Mouse (Mus musculus) embryonic facial prominence, embryonic 15.5 days (tissue): ENCODE results near the gene Batf3. TPM values are rescaled to one million over a fixed set of nuclear protein-coding genes. Genes with fewer than 3 reads are reported as not detected.
A peak's percentile ranks its signal among the peaks of the same experiment; 100 is the strongest.

Experiments used
- ATAC-seq: fragments of 200-750 bp; cut with Nextera tagmentation; 2 replicates; pipeline ENCODE4 v1.8.0; 2017; ENCODE audit warnings: low read depth, moderate TSS enrichment; ENCODE audit not compliant: insufficient number of reproducible peaks, low FRiP score, low TSS enrichment
- H3K27ac ChIP-seq: fragments of 300-500 bp; sonication (generic); replicated peaks from 2 replicates; pipeline ENCODE4 v1.5.1; 2015; ENCODE audit warnings: mild to moderate bottlenecking, inconsistent platforms
- H3K27me3 ChIP-seq: fragments of 300-500 bp; sonication (generic); 2 replicates; pipeline ENCODE4 v1.6.1; 2015; ENCODE audit warnings: inconsistent platforms
- H3K36me3 ChIP-seq: fragments of 300-500 bp; sonication (generic); 2 replicates; pipeline ENCODE4 v1.6.1; 2015; ENCODE audit warnings: mild to moderate bottlenecking, inconsistent platforms
- H3K4me1 ChIP-seq: fragments of 300-500 bp; sonication (generic); 2 replicates; pipeline ENCODE4 v1.6.1; 2015; ENCODE audit warnings: inconsistent platforms
- H3K4me2 ChIP-seq: fragments of 300-500 bp; sonication (generic); replicated peaks from 2 replicates; pipeline ENCODE4 v1.6.1; 2015; ENCODE audit warnings: mild to moderate bottlenecking, inconsistent platforms
- H3K4me3 ChIP-seq: fragments of 300-500 bp; sonication (generic); replicated peaks from 2 replicates; pipeline ENCODE4 v1.5.1; 2015; ENCODE audit warnings: mild to moderate bottlenecking, inconsistent platforms
- H3K9ac ChIP-seq: fragments of 300-500 bp; sonication (generic); 2 replicates; pipeline ENCODE4 v1.6.1; 2015; ENCODE audit warnings: inconsistent platforms
- H3K9me3 ChIP-seq: fragments of 300-500 bp; sonication (generic); replicated peaks from 2 replicates; pipeline ENCODE4 v1.6.1; 2016; ENCODE audit warnings: inconsistent platforms
- WGBS: fragments of 180-500 bp; shearing (Covaris S2); methylation state at CpG from one replicate; pipeline ENCODE4 v1.1.7; 2015; 5-methylcytosine and 5-hydroxymethylcytosine counted together
- polyA plus RNA-seq: library from polyadenylated mRNA; unstranded; fragments of >200 nt; fragmentation: Nextera tagmentation; extraction: Ambion mirVana; gene quantifications from 2 replicates; pipeline ENCODE4 v1.2.1, GENCODE M21; 2015

The Batf3 gene
- polyA plus RNA-seq, 1 experiment from 2014 or later, result 5.8 TPM

GRCm38 (mm10) chr1:191109907-191110306, 12.3 kb downstream of the Batf3 start:
- 84% methylated on average over 9 of the region's 9 CpGs for WGBS
- H3K9me3 ChIP-seq, result no peaks in the 10 kb centered on the region
- no peak overlapping the region for H3K4me2 ChIP-seq
- no peak overlapping the region for H3K9ac ChIP-seq
- H3K27me3 ChIP-seq, result no peaks in the 10 kb centered on the region
- no peaks in the 10 kb centered on the region for H3K36me3 ChIP-seq
- no peak overlapping the region for H3K27ac ChIP-seq
- H3K4me1 ChIP-seq, result peaks cover 7% of the 10 kb centered on the region; the same call in 1 of the 2 replicates
- no peak for ATAC-seq
- H3K4me3 ChIP-seq, result no peak overlapping the region

- ATAC-seq, result no peak
- Histone ChIP-seq H3K4me1 (peaks cover 7% of the 10 kb centered on the region; the same call in 1 of the 2 replicates), H3K4me3 (no peak overlapping the region), H3K9me3 (no peaks in the 10 kb centered on the region), H3K9ac (no peak overlapping the region), H3K36me3 (no peaks in the 10 kb centered on the region), H3K27ac (no peak overlapping the region), H3K27me3 (no peaks in the 10 kb centered on the region), H3K4me2 (no peak overlapping the region)
- 42% methylated on average over 8 of the region's 8 CpGs for WGBS
These were observed 13.5 kb downstream of the Batf3 start for GRCm38 (mm10) chr1:191111146-191111545.

- H3K9me3 ChIP-seq, result no peaks in the 10 kb centered on the region
- no peak overlapping the region for H3K27ac ChIP-seq
- no peak overlapping the region for H3K4me3 ChIP-seq
- no peaks in the 10 kb centered on the region for H3K36me3 ChIP-seq
- WGBS, result 70% methylated on average over 7 of the region's 7 CpGs
- ATAC-seq, result no peak
- no peak overlapping the region for H3K4me2 ChIP-seq
- peaks cover 7% of the 10 kb centered on the region; the same call in 1 of the 2 replicates for H3K4me1 ChIP-seq
- H3K27me3 ChIP-seq, result no peaks in the 10 kb centered on the region
- H3K9ac ChIP-seq, result no peak overlapping the region
These were observed 17.2 kb downstream of the Batf3 start for GRCm38 (mm10) chr1:191114868-191115267.

- WGBS, result 75% methylated on average over 11 of the region's 11 CpGs
- Histone ChIP-seq H3K4me3 (no peak overlapping the region), H3K9me3 (no peaks in the 10 kb centered on the region)
These were observed 18.0 kb downstream of the Batf3 start for GRCm38 (mm10) chr1:191115514-191116238.

GRCm38 (mm10) chr1:191122744-191123143, 25.1 kb downstream of the Batf3 start:
- peaks cover 3% of the 10 kb centered on the region; the same call in 1 of the 2 replicates for H3K4me1 ChIP-seq
- no peaks in the 10 kb centered on the region for H3K27me3 ChIP-seq
- H3K9me3 ChIP-seq, result no peaks in the 10 kb centered on the region
- H3K4me3 ChIP-seq, result no peak overlapping the region
- no peak overlapping the region for H3K27ac ChIP-seq
- no peak overlapping the region for H3K9ac ChIP-seq
- no peak for ATAC-seq
- no peak overlapping the region for H3K4me2 ChIP-seq
- no peaks in the 10 kb centered on the region for H3K36me3 ChIP-seq
- 47% methylated on average over 3 of the region's 3 CpGs for WGBS

More at GRCm38 (mm10) chr1:191115514-191116238, 18.0 kb downstream of the Batf3 start:
- no peak overlapping the region for H3K27ac ChIP-seq
- no peak overlapping the region for H3K9ac ChIP-seq
- no peak overlapping the region for H3K4me2 ChIP-seq
- no peak; the same call in 1 of the 2 replicates for ATAC-seq
- H3K36me3 ChIP-seq, result no peaks in the 10 kb centered on the region
- H3K4me1 ChIP-seq, result peaks cover 7% of the 10 kb centered on the region; the same call in 1 of the 2 replicates
- H3K27me3 ChIP-seq, result no peaks in the 10 kb centered on the region

- Histone ChIP-seq H3K9ac (no peak overlapping the region), H3K9me3 (no peaks in the 10 kb centered on the region), H3K4me2 (no peak overlapping the region), H3K36me3 (no peaks in the 10 kb centered on the region), H3K4me1 (peaks cover 3% of the 10 kb centered on the region; the same call in 1 of the 2 replicates), H3K27me3 (no peaks in the 10 kb centered on the region), H3K4me3 (no peak overlapping the region), H3K27ac (no peak overlapping the region)
- WGBS, result 72% methylated on average over 2 of the region's 2 CpGs
- ATAC-seq, result no peak
These were observed 26.0 kb downstream of the Batf3 start for GRCm38 (mm10) chr1:191123696-191124095.

- H3K4me2 ChIP-seq, result no peak overlapping the region
- no peaks in the 10 kb centered on the region for H3K36me3 ChIP-seq
- H3K4me3 ChIP-seq, result no peak overlapping the region
- peaks cover 3% of the 10 kb centered on the region; the same call in 1 of the 2 replicates for H3K4me1 ChIP-seq
- no peaks in the 10 kb centered on the region for H3K9me3 ChIP-seq
- H3K27ac ChIP-seq, result no peak overlapping the region
- H3K9ac ChIP-seq, result no peak overlapping the region
- no peaks in the 10 kb centered on the region for H3K27me3 ChIP-seq
- no peak for ATAC-seq
- WGBS, result 69% methylated on average over 4 of the region's 4 CpGs
These were observed 26.6 kb downstream of the Batf3 start for GRCm38 (mm10) chr1:191124288-191124687.

- ATAC-seq, result peak; percentile 82
- WGBS, result 12% methylated on average over 38 of the region's 38 CpGs
- H3K27me3 ChIP-seq, result no peaks in the 10 kb centered on the region
- H3K27ac ChIP-seq, result no peak overlapping the region
- H3K9ac ChIP-seq, result no peak overlapping the region
- peak overlapping the region; percentile 63 for H3K4me2 ChIP-seq
- no peaks in the 10 kb centered on the region for H3K9me3 ChIP-seq
- H3K4me1 ChIP-seq, result peaks cover 3% of the 10 kb centered on the region; the same call in 1 of the 2 replicates
- no peaks in the 10 kb centered on the region for H3K36me3 ChIP-seq
- peak overlapping the region; percentile 36 for H3K4me3 ChIP-seq
These were observed 28.4 kb downstream of the Batf3 start for GRCm38 (mm10) chr1:191125811-191126638.

- no peak overlapping the region for H3K9ac ChIP-seq
- H3K36me3 ChIP-seq, result no peaks in the 10 kb centered on the region
- H3K27me3 ChIP-seq, result no peaks in the 10 kb centered on the region
- 88% methylated on average over 2 of the region's 2 CpGs for WGBS
- no peak overlapping the region for H3K4me2 ChIP-seq
- no peak for ATAC-seq
- no peaks in the 10 kb centered on the region for H3K9me3 ChIP-seq
- H3K27ac ChIP-seq, result no peak overlapping the region
- no peaks in the 10 kb centered on the region for H3K4me1 ChIP-seq
- no peak overlapping the region for H3K4me3 ChIP-seq
These were observed 34.0 kb downstream of the Batf3 start for GRCm38 (mm10) chr1:191131692-191132091.

GRCm38 (mm10) chr1:191132240-191132639, 34.6 kb downstream of the Batf3 start:
- no peak overlapping the region for H3K4me2 ChIP-seq
- no peaks in the 10 kb centered on the region for H3K27me3 ChIP-seq
- no peaks in the 10 kb centered on the region for H3K4me1 ChIP-seq
- no peak for ATAC-seq
- no peak overlapping the region for H3K27ac ChIP-seq
- WGBS, result 60% methylated on average over 5 of the region's 5 CpGs
- no peaks in the 10 kb centered on the region for H3K36me3 ChIP-seq
- H3K4me3 ChIP-seq, result no peak overlapping the region
- no peak overlapping the region for H3K9ac ChIP-seq
- no peaks in the 10 kb centered on the region for H3K9me3 ChIP-seq

GRCm38 (mm10) chr1:191132934-191133333, 35.3 kb downstream of the Batf3 start:
- WGBS, result 72% methylated on average over 5 of the region's 5 CpGs
- no peak for ATAC-seq
- no peaks in the 10 kb centered on the region for H3K4me1 ChIP-seq

More at GRCm38 (mm10) chr1:191132934-191133333, 35.3 kb downstream of the Batf3 start:
- H3K4me2 ChIP-seq, result no peak overlapping the region
- H3K27ac ChIP-seq, result no peak overlapping the region
- no peaks in the 10 kb centered on the region for H3K27me3 ChIP-seq
- H3K9me3 ChIP-seq, result no peaks in the 10 kb centered on the region
- no peaks in the 10 kb centered on the region for H3K36me3 ChIP-seq
- no peak overlapping the region for H3K9ac ChIP-seq
- no peak overlapping the region for H3K4me3 ChIP-seq
